Mouse (Mus musculus) forebrain, embryonic 14.5 days (tissue): ENCODE data around the gene Llph. TPM values are rescaled to one million over a fixed set of nuclear protein-coding genes. Genes with fewer than 3 reads are reported as not detected.

ENCODE experiments used
- ATAC-seq: fragments of 200-750 bp; cut with Nextera tagmentation; 2 replicates; pipeline ENCODE4 v1.8.0; 2017; ENCODE audit warnings: mild to moderate bottlenecking, moderate library complexity
- DNase-seq: peaks from one replicate; pipeline ENCODE4 v3.0.0-alpha.2; 2015; ENCODE audit warnings: low spot score
- H3K27ac ChIP-seq: fragments of 300-500 bp; sonication (generic); 2 replicates; pipeline ENCODE4 v1.5.1; 2014; ENCODE audit warnings: low read depth, mild to moderate bottlenecking, control low read depth, low read length, moderate library complexity
- H3K27me3 ChIP-seq: fragments of 300-500 bp; sonication (generic); replicated peaks from 2 replicates; pipeline ENCODE4 v1.6.1; 2014; ENCODE audit warnings: low read length, control low read depth, mixed read lengths; ENCODE audit not compliant: control insufficient read depth, insufficient read depth
- H3K36me3 ChIP-seq: fragments of 300-500 bp; sonication (generic); 2 replicates; pipeline ENCODE4 v1.6.1; 2014; ENCODE audit warnings: low read length, control low read depth; ENCODE audit not compliant: control insufficient read depth, insufficient read depth
- H3K4me1 ChIP-seq: fragments of 300-500 bp; sonication (generic); 2 replicates; pipeline ENCODE4 v1.6.1; 2014; ENCODE audit warnings: antibody characterized with exemption, low read length, control low read depth; ENCODE audit not compliant: control insufficient read depth, insufficient read depth
- H3K4me2 ChIP-seq: fragments of 300-500 bp; sonication (generic); 2 replicates; pipeline ENCODE4 v1.6.1; 2014; ENCODE audit warnings: mild to moderate bottlenecking, control low read depth, low read length
- H3K4me3 ChIP-seq: fragments of 300-500 bp; sonication (generic); 2 replicates; pipeline ENCODE4 v1.5.1; 2014; ENCODE audit warnings: low read depth, low read length, control low read depth
- H3K9ac ChIP-seq: fragments of 300-500 bp; sonication (generic); 2 replicates; pipeline ENCODE4 v1.6.1; 2014; ENCODE audit warnings: mild to moderate bottlenecking, low read length, control low read depth, moderate library complexity
- H3K9me3 ChIP-seq: fragments of 300-500 bp; sonication (generic); replicated peaks from 2 replicates; pipeline ENCODE4 v1.6.1; 2016; ENCODE audit warnings: low read length, control low read depth, mixed read lengths; ENCODE audit not compliant: control insufficient read depth
- WGBS: fragments of 180-500 bp; shearing (Covaris S2); extraction: QIAGEN DNeasy Blood & Tissue Kit; methylation state at CpG from one replicate; pipeline ENCODE4 v1.1.7; 2014; 5-methylcytosine and 5-hydroxymethylcytosine counted together
- polyA plus RNA-seq: library from polyadenylated mRNA; unstranded; fragments of >200 nt; fragmentation: Nextera tagmentation; extraction: Ambion mirVana; gene quantifications from 2 replicates; pipeline ENCODE4 v1.2.1, GENCODE M21; 2014

Llph gene
- polyA plus RNA-seq, 1 experiment from 2014 or later = 44.1 TPM

GRCm38 (mm10) chr10:120281700-120282099, 54.8 kb downstream of the Llph start:
- no peaks in the 10 kb centered on the region for H3K9me3 ChIP-seq
- H3K36me3 ChIP-seq = no peaks in the 10 kb centered on the region
- no peak overlapping the region for H3K4me2 ChIP-seq
- no peak overlapping the region for H3K27ac ChIP-seq
- H3K9ac ChIP-seq = no peak overlapping the region
- ATAC-seq = no peak
- H3K27me3 ChIP-seq = no peaks in the 10 kb centered on the region
- DNase-seq = no peak
- whole genome bisulfite sequencing = 88% methylated on average over 5 of the region's 5 CpGs
- no peak overlapping the region for H3K4me3 ChIP-seq
- no peaks in the 10 kb centered on the region for H3K4me1 ChIP-seq

Other genes with a start within 250 kb of the Llph start
- 2.6 and 3.3 TPM in 2 replicates for gene Helb, start 114.1 kb upstream of the Llph start, polyA plus RNA-seq
- gene Tmbim4, start 25.5 kb upstream of the Llph start, polyA plus RNA-seq = 85.4 and 102 TPM in 2 replicates
- 0.27 and 0.52 TPM in 2 replicates for gene Irak3, start 24.9 kb upstream of the Llph start, polyA plus RNA-seq
- gene Hmga2, start 249.4 kb downstream of the Llph start, polyA plus RNA-seq = 1.5 and 2.6 TPM in 2 replicates